Mouse (Mus musculus) myocyte (in vitro differentiated cells): ENCODE measurements around the gene Ank3. TPM values are rescaled to one million over a fixed set of nuclear protein-coding genes. Genes with fewer than 3 reads are reported as not detected.

Experiments used
- H3K27me3 ChIP-seq: one replicate; pipeline ENCODE4 v1.6.1; 2011; ENCODE audit not compliant: control insufficient read depth, insufficient read depth, insufficient read length
- H3K36me3 ChIP-seq: one replicate; pipeline ENCODE4 v1.6.1; 2011; ENCODE audit not compliant: control insufficient read depth, insufficient read depth
- H3K4me2 ChIP-seq: one replicate; pipeline ENCODE4 v1.6.1; 2011; ENCODE audit warnings: low read depth, control low read depth
- H3K4me3 ChIP-seq: one replicate; pipeline ENCODE4 v1.5.1; 2011; ENCODE audit warnings: mild to moderate bottlenecking, control low read depth, moderate library complexity
- H3K79me2 ChIP-seq: one replicate; pipeline ENCODE4 v1.6.1; 2011; ENCODE audit not compliant: control insufficient read depth, insufficient read depth
- H3ac ChIP-seq: one replicate; pipeline ENCODE4 v1.6.1; 2011; ENCODE audit not compliant: control insufficient read depth, insufficient read length
- CEBPB ChIP-seq: IDR thresholded peaks from 2 replicates; pipeline ENCODE4 v1.6.1; 2011; ENCODE audit warnings: mild to moderate bottlenecking, moderate library complexity; ENCODE audit not compliant: poor library complexity, insufficient read depth, severe bottlenecking
- E2F4 ChIP-seq: IDR thresholded peaks from one replicate; pipeline ENCODE4 v1.6.1; 2011; ENCODE audit warnings: mild to moderate bottlenecking, control low read depth, moderate library complexity; ENCODE audit not compliant: insufficient read depth
- MAX ChIP-seq: IDR thresholded peaks from one replicate; pipeline ENCODE4 v1.6.1; 2011; ENCODE audit warnings: low read depth, mild to moderate bottlenecking, control low read depth
- MYOD1 ChIP-seq, 3 experiments: IDR thresholded peaks; one replicate each; pipeline ENCODE4 v1.6.1; 2011; ENCODE audit warnings: control low read depth in 2 of 3, low read depth in 2 of 3, mild to moderate bottlenecking in 2 of 3, moderate library complexity in 1 of 3; ENCODE audit not compliant: insufficient read length in 2 of 3, control insufficient read depth in 1 of 3
- MYOG ChIP-seq, 3 experiments: IDR thresholded peaks; one replicate each; pipeline ENCODE4 v1.6.1; 2011; ENCODE audit warnings: control low read depth in 2 of 3, low read depth in 2 of 3, mild to moderate bottlenecking in 2 of 3; ENCODE audit not compliant: insufficient read length in 2 of 3, control insufficient read depth in 1 of 3, insufficient read depth in 1 of 3
- POLR2A ChIP-seq: IDR thresholded peaks from one replicate; pipeline ENCODE4 v1.6.1; 2011; ENCODE audit warnings: low read depth, mild to moderate bottlenecking, control low read depth, moderate library complexity; ENCODE audit not compliant: insufficient read length
- POLR2AphosphoS2 ChIP-seq: IDR thresholded peaks from one replicate; pipeline ENCODE4 v1.6.1; 2011; ENCODE audit warnings: low read depth, control low read depth; ENCODE audit not compliant: insufficient read length
- REST ChIP-seq: IDR thresholded peaks from one replicate; pipeline ENCODE4 v1.6.1; 2011; ENCODE audit warnings: mild to moderate bottlenecking, control low read depth, moderate library complexity; ENCODE audit not compliant: insufficient read depth, insufficient read length
- SRF ChIP-seq: IDR thresholded peaks from one replicate; pipeline ENCODE4 v1.6.1; 2011; ENCODE audit warnings: low read depth; ENCODE audit not compliant: control insufficient read depth, insufficient read length
- TCF12 ChIP-seq: IDR thresholded peaks from one replicate; pipeline ENCODE4 v1.6.1; 2011; ENCODE audit warnings: mild to moderate bottlenecking, control low read depth; ENCODE audit not compliant: poor library complexity, insufficient read depth, severe bottlenecking
- TCF3 ChIP-seq: IDR thresholded peaks from one replicate; pipeline ENCODE4 v1.6.1; 2011; ENCODE audit warnings: low read depth, control low read depth; ENCODE audit not compliant: insufficient read length
- USF1 ChIP-seq: IDR thresholded peaks from one replicate; pipeline ENCODE4 v1.6.1; 2011; ENCODE audit warnings: low read depth, mild to moderate bottlenecking, control low read depth, moderate library complexity
- polyA plus RNA-seq: library from polyadenylated mRNA; unstranded; fragments of >200 nt; fragmentation: generic; extraction: Trizol; gene quantifications from one replicate; pipeline ENCODE4 v1.2.1, GENCODE M21; 2012; ENCODE audit warnings: missing spikeins

The Ank3 gene
- polyA plus RNA-seq, 1 experiment, result 5.5 TPM

DNA sequence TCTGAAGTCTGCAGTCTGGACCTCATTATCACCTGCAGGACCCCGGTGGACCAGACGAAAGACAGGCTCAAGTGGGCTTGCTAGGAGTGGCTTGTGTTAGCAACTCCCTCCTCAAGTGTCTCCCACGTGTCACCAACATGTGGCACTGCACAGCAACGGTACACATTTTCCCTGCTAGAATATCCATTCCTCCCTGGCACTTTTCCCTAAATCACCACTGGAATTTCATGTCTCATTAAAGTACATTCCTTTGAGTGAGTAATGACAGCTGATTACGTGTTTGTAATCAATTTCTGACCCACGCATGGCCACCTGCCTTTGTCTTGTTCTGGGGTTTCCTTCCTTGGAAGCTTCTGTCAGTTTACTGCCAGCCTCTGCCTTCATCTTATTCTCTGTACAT is 230.2 kb downstream of the Ank3 start:
- Histone ChIP-seq H3ac (no peak overlapping the region), H3K79me2 (no peaks in the 10 kb centered on the region), H3K36me3 (no peaks in the 10 kb centered on the region), H3K27me3 (no peaks in the 10 kb centered on the region), H3K4me2 (peak overlapping the region; percentile 35), H3K4me3 (no peak overlapping the region)
- peak in 2 of 3 experiments; percentile 77 to 82 for TF ChIP-seq MYOD1 (IDR thresholded peaks at IDR 0.05; ENCODE audit: control insufficient read depth in 1 of 3, insufficient read length in 2 of 3, low read depth in 2 of 3)
- no peak for TF ChIP-seq CEBPB
- peak; percentile 48 for TF ChIP-seq USF1
- TF ChIP-seq MYOG (IDR thresholded peaks at IDR 0.05; ENCODE audit: control insufficient read depth in 1 of 3, insufficient read depth in 1 of 3, insufficient read length in 2 of 3, low read depth in 2 of 3), result peak in 2 of 3 experiments; percentile 16 to 54
- peak; percentile 57 for TF ChIP-seq TCF12
- no peak for TF ChIP-seq MAX

DNA sequence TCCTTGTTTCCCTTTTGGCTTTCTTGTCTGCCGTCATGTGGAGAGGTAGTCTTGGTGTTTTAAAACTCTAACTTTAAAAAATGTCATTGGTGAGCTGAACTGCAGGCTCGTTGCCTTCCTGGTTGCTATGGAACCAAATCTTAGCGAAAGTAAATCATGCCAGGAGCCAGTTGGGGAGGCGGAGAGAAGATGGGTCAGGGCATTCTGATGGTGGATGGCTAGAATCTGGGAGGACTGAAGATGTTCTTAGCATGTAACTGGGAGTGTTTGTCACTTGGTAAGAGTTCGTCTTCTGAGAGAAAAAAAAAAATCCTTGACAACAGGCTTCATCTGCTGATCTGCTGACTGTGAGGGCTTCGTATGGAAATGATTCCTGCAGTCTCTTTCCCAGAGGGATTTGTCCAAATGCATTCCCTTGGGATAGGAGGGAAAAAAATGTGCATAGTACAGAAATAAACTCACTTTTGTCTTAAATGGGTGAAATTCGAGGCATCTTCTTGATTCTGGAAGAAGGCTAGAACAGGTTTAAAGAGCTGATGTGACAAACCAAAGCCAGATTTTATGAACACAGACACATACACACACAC is 232.3 kb downstream of the Ank3 start:
- Histone ChIP-seq H3K4me3 (no peak overlapping the region), H3K79me2 (no peaks in the 10 kb centered on the region), H3ac (no peak overlapping the region), H3K27me3 (no peaks in the 10 kb centered on the region), H3K4me2 (peak overlapping the region; percentile 16), H3K36me3 (no peaks in the 10 kb centered on the region)
- TF ChIP-seq SRF (no peak), USF1 (no peak), MYOD1 (IDR thresholded peaks at IDR 0.05; ENCODE audit: control insufficient read depth in 1 of 3, insufficient read length in 2 of 3, low read depth in 2 of 3) (no peak), MAX (no peak), REST (no peak), MYOG (IDR thresholded peaks at IDR 0.05; ENCODE audit: control insufficient read depth in 1 of 3, insufficient read depth in 1 of 3, insufficient read length in 2 of 3, low read depth in 2 of 3) (no peak), TCF12 (no peak), POLR2AphosphoS2 (no peak), TCF3 (no peak), POLR2A (no peak), CEBPB (no peak), E2F4 (no peak)

DNA sequence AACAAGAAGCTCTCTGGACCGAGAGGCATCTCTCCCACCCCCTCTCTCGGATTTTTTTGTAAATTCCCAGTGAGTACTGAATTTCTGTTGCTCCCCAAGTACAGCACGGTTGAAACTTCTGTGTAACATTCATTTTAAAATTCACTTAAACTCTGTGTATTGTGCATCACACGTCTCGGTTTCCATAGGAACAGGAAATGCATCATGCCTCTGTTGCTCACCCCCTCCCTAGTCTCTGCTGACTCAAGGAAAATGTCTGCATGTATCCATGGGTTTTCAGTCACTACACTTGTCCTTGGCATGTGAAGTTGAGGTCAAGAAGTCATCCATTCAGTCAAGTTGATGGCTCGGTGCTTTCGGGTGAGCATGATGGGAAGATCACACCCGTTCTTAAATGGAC is 234.3 kb downstream of the Ank3 start:
- no peaks in the 10 kb centered on the region for H3K79me2 ChIP-seq
- no peak overlapping the region for H3K4me2 ChIP-seq
- no peak overlapping the region for H3K4me3 ChIP-seq
- TF ChIP-seq REST (no peak), MYOD1 (IDR thresholded peaks at IDR 0.05; ENCODE audit: control insufficient read depth in 1 of 3, insufficient read length in 2 of 3, low read depth in 2 of 3) (no peak), E2F4 (no peak), USF1 (no peak)
- H3ac ChIP-seq, result no peak overlapping the region
- no peaks in the 10 kb centered on the region for H3K36me3 ChIP-seq
- H3K27me3 ChIP-seq, result no peaks in the 10 kb centered on the region

DNA sequence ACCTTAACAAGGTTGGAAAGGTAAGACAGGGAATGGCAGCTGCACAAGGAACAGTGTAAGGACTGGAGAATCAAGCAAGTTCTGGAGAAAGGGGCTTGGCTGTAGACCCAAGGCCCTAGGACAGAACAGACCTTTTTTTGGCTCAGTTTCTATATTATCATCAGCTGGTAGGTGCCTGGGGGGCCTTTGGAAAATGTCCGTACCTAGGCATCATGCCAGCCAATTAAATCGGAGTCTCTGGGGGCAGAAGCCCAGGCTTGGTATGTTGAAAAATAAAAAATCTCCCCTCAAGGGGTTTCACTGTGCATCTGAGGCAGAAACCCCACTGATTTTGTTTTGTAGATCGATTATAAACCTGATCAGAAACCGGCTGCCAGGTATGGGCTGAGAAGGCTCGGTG is 236.3 kb downstream of the Ank3 start:
- no peaks in the 10 kb centered on the region for H3K79me2 ChIP-seq

DNA sequence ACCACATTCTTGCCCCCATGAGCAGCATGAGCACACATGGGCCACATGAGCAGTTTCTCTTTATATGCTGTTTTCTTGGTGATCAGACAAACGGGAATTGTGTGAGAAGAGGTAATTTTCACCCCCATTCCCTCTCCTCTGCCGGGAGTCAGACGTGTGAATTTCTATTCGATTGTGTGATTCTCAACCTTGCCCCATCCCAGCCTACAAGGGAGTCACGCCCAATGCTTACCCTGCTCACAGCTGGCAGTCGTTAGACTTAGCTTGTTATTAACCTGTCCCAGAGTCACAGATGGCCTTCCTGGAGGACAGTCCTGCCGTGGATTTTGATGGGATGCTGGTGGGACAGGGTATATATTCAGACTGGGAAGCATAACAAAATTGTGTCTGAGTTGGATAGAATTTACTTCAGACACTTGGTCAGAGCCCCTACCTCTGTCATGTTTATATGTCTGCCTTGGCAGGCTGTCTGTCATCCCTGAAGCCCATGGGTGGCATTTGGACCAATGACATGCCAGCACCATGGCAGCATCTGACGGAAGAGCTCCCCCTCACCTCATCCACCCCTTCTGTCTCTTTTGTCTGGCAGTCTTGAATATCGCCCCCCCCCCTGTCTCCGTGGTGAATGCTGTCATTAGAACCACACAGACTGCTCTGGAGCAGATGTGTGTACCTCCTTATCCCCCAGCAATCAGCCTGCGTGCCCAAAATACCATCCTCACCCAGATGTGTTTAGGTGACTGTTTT is 237.5 kb downstream of the Ank3 start:
- TF ChIP-seq SRF, result no peak
- no peak for TF ChIP-seq REST
- no peaks in the 10 kb centered on the region for H3K27me3 ChIP-seq
- no peaks in the 10 kb centered on the region for H3K36me3 ChIP-seq
- no peak overlapping the region for H3ac ChIP-seq
- H3K79me2 ChIP-seq, result no peaks in the 10 kb centered on the region
- H3K4me2 ChIP-seq, result no peak overlapping the region
- H3K4me3 ChIP-seq, result no peak overlapping the region

More for the DNA sequence above, 236.3 kb downstream of the Ank3 start:
- no peak overlapping the region for H3ac ChIP-seq
- H3K4me2 ChIP-seq, result no peak overlapping the region
- H3K4me3 ChIP-seq, result no peak overlapping the region
- H3K27me3 ChIP-seq, result no peaks in the 10 kb centered on the region
- H3K36me3 ChIP-seq, result no peaks in the 10 kb centered on the region
- TF ChIP-seq TCF12 (no peak), TCF3 (no peak), MYOG (IDR thresholded peaks at IDR 0.05; ENCODE audit: control insufficient read depth in 1 of 3, insufficient read depth in 1 of 3, insufficient read length in 2 of 3, low read depth in 2 of 3) (no peak), USF1 (no peak)
